In the genomic region with DNA sequence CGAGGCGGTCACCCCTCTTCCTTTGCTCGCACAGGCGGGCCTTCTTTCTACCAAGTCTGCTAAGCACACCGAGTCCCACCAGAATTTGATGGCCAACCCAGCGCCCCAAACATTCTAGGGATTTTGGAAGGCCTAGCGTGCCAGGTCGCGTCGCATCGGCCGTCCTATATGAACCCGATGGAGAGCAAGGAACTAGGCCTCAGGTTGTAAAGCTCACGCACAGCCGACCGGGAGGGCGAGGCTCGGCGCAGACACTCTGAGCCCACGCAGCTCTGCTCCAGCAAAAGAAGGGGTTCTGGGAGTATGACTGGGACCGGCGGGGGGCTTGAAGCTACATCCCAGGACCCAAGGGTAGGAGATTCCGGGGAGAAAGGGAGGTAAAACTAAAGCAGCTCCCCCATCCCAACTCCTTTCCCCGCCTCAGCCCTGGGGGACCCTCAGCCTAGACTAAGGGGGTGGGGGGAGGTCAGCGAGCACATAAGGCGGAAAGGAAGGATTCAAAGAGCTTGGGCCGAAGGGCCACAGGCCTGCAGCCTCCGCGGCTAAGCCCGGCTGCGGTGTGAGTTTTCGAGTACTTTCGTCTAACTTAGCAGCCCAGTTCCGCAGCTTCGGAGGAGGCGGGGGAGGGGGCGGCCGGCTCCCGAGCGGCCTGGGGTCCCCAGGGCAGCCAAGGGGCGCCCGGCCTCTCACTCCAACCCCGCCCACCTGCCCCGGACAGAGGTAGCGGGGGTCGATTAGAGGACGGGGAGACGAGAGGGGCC, we compare ENCODE assay signal across 9 mouse cellular contexts. TPM values are rescaled to one million over a fixed set of nuclear protein-coding genes. Genes with fewer than 3 reads are reported as not detected.
A peak's percentile ranks its signal among the peaks of the same experiment; 100 is the strongest.
DNase-seq lines count a peak whose midpoint lies in the region; ATAC-seq and TF ChIP-seq lines count a peak whose summit lies in the region.
"Had no signal": no experiment of that assay in that cellular context is flagged by ENCODE, and none has a peak within 500 bp of the region (broad histone marks: within the 10 kb centered on the region; RNA-seq: fewer than 3 reads in every experiment).

No protein-coding gene starts in this region.

- no peak for DNase-seq in heart, embryonic 10.5 days (ENCODE audit: low spot score)
- no peak for DNase-seq in heart, adult 8-10 months (ENCODE audit: low spot score)
- peak; percentile 51 for DNase-seq in ES-CJ7 (ENCODE audit: low read depth, low spot score)
- peak; percentile 74 for DNase-seq in forebrain, embryonic 11.5 days (ENCODE audit: low spot score)
- peak; percentile 10 for DNase-seq in kidney, postnatal 0 days (ENCODE audit: low spot score)
- peak; percentile 73 for DNase-seq in neural tube, embryonic 10.5 days (ENCODE audit: extremely low spot score, low spot score)
- DNase-seq in natural killer cell, adult 2 months (ENCODE audit: low spot score in 2 of 2): no peak
- DNase-seq in thymus, postnatal 14 days: no peak

- ATAC-seq in forebrain, embryonic 11.5 days (replicated peaks; ENCODE audit: low FRiP score): no peak
- ATAC-seq in kidney, postnatal 0 days (replicated peaks; ENCODE audit: low FRiP score, low read depth): no peak

- peak overlapping the region; percentile 88 for H3K4me2 ChIP-seq in forebrain, embryonic 11.5 days (ENCODE audit: low read depth, low read length, severe bottlenecking)
- peak overlapping the region; percentile 85 for H3K4me2 ChIP-seq in kidney, postnatal 0 days (ENCODE audit: low read length)

- H3K4me1 ChIP-seq in heart, embryonic 10.5 days: peaks cover 51% of the 10 kb centered on the region
- H3K4me1 ChIP-seq in forebrain, embryonic 11.5 days (replicated peaks; ENCODE audit: control insufficient read depth, insufficient read depth, low read length): peaks cover 15% of the 10 kb centered on the region; the same call in 1 of the 2 replicates
- peaks cover 29% of the 10 kb centered on the region; the same call in 1 of the 2 replicates for H3K4me1 ChIP-seq in kidney, postnatal 0 days (replicated peaks; ENCODE audit: insufficient read depth, low read length)

- no peaks in the 10 kb centered on the region for H3K36me3 ChIP-seq in heart, embryonic 10.5 days
- peaks cover 4% of the 10 kb centered on the region; the same call in 1 of the 2 replicates for H3K36me3 ChIP-seq in forebrain, embryonic 11.5 days (ENCODE audit: control insufficient read depth, insufficient read depth, low read length)
- no peaks in the 10 kb centered on the region for H3K36me3 ChIP-seq in kidney, postnatal 0 days (ENCODE audit: insufficient read depth, low read length)
- H3K36me3 ChIP-seq: G1E had no signal

- WGBS in heart, embryonic 10.5 days: 2% methylated on average over 47 of the region's 48 CpGs
- 1% methylated on average over 48 of the region's 48 CpGs for WGBS in forebrain, embryonic 11.5 days
- 6% methylated on average over 48 of the region's 48 CpGs for WGBS in kidney, postnatal 0 days

- peak overlapping the region; percentile 96 for H3K9ac ChIP-seq in forebrain, embryonic 11.5 days (ENCODE audit: low read length)
- H3K9ac ChIP-seq in kidney, postnatal 0 days (ENCODE audit: low read depth, low read length): no peak overlapping the region

- peak overlapping the region; percentile 75 for H3K4me3 ChIP-seq in heart, embryonic 10.5 days
- peak overlapping the region; percentile 89 for H3K4me3 ChIP-seq in forebrain, embryonic 11.5 days (ENCODE audit: low read depth, low read length)
- H3K4me3 ChIP-seq in kidney, postnatal 0 days (replicated peaks; ENCODE audit: low read depth, low read length): peak overlapping the region; percentile 44

- no peak overlapping the region for H3K27ac ChIP-seq in heart, embryonic 10.5 days
- H3K27ac ChIP-seq in forebrain, embryonic 11.5 days (ENCODE audit: low read depth, low read length): peak overlapping the region; percentile 75
- H3K27ac ChIP-seq in kidney, postnatal 0 days: no peak overlapping the region

- no peak for TF ChIP-seq CTCF in kidney, postnatal 0 days (IDR thresholded peaks at IDR 0.05; ENCODE audit: low read depth)

- H3K9me3 ChIP-seq in heart, embryonic 10.5 days: no peaks in the 10 kb centered on the region
- no peaks in the 10 kb centered on the region for H3K9me3 ChIP-seq in forebrain, embryonic 11.5 days (ENCODE audit: control insufficient read depth, low read length)
- H3K9me3 ChIP-seq in kidney, postnatal 0 days (replicated peaks; ENCODE audit: low read length): no peaks in the 10 kb centered on the region

- peaks cover 94% of the 10 kb centered on the region for H3K27me3 ChIP-seq in heart, embryonic 10.5 days (ENCODE audit: insufficient read depth, poor library complexity, severe bottlenecking)
- H3K27me3 ChIP-seq in forebrain, embryonic 11.5 days (ENCODE audit: control insufficient read depth, insufficient read depth, low read length): peaks cover 12% of the 10 kb centered on the region
- peaks cover 74% of the 10 kb centered on the region for H3K27me3 ChIP-seq in kidney, postnatal 0 days (ENCODE audit: insufficient read depth, low read length)

RNA-seq across cellular contexts. Expression of a gene that starts 2.2 kb away (rescaled TPM):
- 0.12 and 0.33 TPM in 2 replicates for polyA plus RNA-seq in heart, embryonic 10.5 days (2016; fragmentation: Nextera tagmentation; extraction: Ambion mirVana)
- not detected for total RNA-seq in heart, adult 8-10 months (2022)
- polyA plus RNA-seq in forebrain, embryonic 11.5 days (2014; fragmentation: Nextera tagmentation; extraction: Ambion mirVana): 45.6 and 46.4 TPM in 2 replicates
- polyA plus RNA-seq in kidney, postnatal 0 days (2015; fragmentation: Nextera tagmentation; extraction: Ambion mirVana): not detected in 2 replicates

Comparison
In these comparisons a context has a peak if more than half of its experiments do, and no peak if none do; other contexts are left out.
1. DNase-seq: peak in ES-CJ7 (single experiment), forebrain, embryonic 11.5 days (single experiment), kidney, postnatal 0 days (single experiment) and neural tube, embryonic 10.5 days (single experiment); none in heart, embryonic 10.5 days (single experiment), heart, adult 8-10 months (single experiment), natural killer cell, adult 2 months (0 of 2) and thymus, postnatal 14 days (single experiment).
2. RNA of a gene that starts 2.2 kb away (polyA plus RNA-seq): 45.6 to 46.4 TPM in forebrain, embryonic 11.5 days; 0.12 to 0.33 TPM in heart, embryonic 10.5 days and not detected in kidney, postnatal 0 days; every median in the first group is over 10 times any median in the second.
3. Peak in every context shown above with its lines, with median percentiles within 50 percentile points of each other: H3K4me3 ChIP-seq.